Mouse (Mus musculus) forebrain, embryonic 16.5 days (tissue): Measurements from ENCODE around the gene Apol10a. TPM values are rescaled to one million over a fixed set of nuclear protein-coding genes. Genes with fewer than 3 reads are reported as not detected.
"Not testable (repeated sequence)": the region's sequence is repeated elsewhere in the genome, so short reads cannot be mapped to it uniquely, and the experiment has no call there.

ENCODE experiments used
- ATAC-seq: fragments of 200-750 bp; cut with Nextera tagmentation; 2 replicates; pipeline ENCODE4 v1.8.0; 2017; ENCODE audit warnings: mild to moderate bottlenecking, moderate library complexity
- H3K27ac ChIP-seq: fragments of 300-500 bp; sonication (generic); 2 replicates; pipeline ENCODE4 v1.5.1; 2014; ENCODE audit warnings: low read length, control low read depth
- H3K27me3 ChIP-seq: fragments of 300-500 bp; sonication (generic); replicated peaks from 2 replicates; pipeline ENCODE4 v1.6.1; 2014; ENCODE audit warnings: low read length; ENCODE audit not compliant: control insufficient read depth, insufficient read depth
- H3K36me3 ChIP-seq: fragments of 300-500 bp; sonication (generic); 2 replicates; pipeline ENCODE4 v1.6.1; 2014; ENCODE audit not compliant: control insufficient read depth, insufficient read depth
- H3K4me1 ChIP-seq: fragments of 300-500 bp; sonication (generic); replicated peaks from 2 replicates; pipeline ENCODE4 v1.6.1; 2014; ENCODE audit warnings: low read length; ENCODE audit not compliant: control insufficient read depth, insufficient read depth
- H3K4me2 ChIP-seq: fragments of 300-500 bp; sonication (generic); 2 replicates; pipeline ENCODE4 v1.6.1; 2014; ENCODE audit warnings: mild to moderate bottlenecking, low read length, control low read depth
- H3K4me3 ChIP-seq: fragments of 300-500 bp; sonication (generic); replicated peaks from 2 replicates; pipeline ENCODE4 v1.5.1; 2014; ENCODE audit warnings: mild to moderate bottlenecking, low read length, control low read depth
- H3K9ac ChIP-seq: fragments of 300-500 bp; sonication (generic); replicated peaks from 2 replicates; pipeline ENCODE4 v1.6.1; 2014; ENCODE audit warnings: low read depth, low read length, control low read depth
- H3K9me3 ChIP-seq: fragments of 300-500 bp; sonication (generic); 2 replicates; pipeline ENCODE4 v1.6.1; 2016; ENCODE audit warnings: low read length; ENCODE audit not compliant: control insufficient read depth
- WGBS: fragments of 180-500 bp; shearing (Covaris S2); extraction: QIAGEN DNeasy Blood & Tissue Kit; methylation state at CpG from one replicate; pipeline ENCODE4 v1.1.7; 2014; 5-methylcytosine and 5-hydroxymethylcytosine counted together
- polyA plus RNA-seq: library from polyadenylated mRNA; unstranded; fragments of >200 nt; fragmentation: Nextera tagmentation; extraction: Ambion mirVana; gene quantifications from 2 replicates; pipeline ENCODE4 v1.2.1, GENCODE M21; 2015

Apol10a gene
- polyA plus RNA-seq, result not detected in 2 replicates

DNA sequence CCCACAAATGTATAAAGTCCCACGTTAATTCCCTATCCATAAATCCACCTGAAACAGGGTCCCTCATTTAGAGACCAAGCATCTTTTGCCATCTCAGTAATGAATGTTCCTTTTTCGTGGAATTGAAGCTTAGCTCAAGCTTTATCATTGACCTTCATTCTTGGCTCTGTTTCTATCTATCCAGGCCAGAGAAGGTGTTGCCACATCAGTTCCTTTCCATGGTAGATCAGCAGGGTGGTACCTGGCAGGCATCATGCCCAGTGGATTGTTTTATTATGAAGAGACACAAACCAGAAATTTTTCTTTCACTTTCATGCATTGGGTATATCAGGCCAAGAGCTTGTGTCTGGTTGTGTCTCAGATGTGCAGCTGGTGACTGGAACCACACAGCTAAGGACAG is at the start of gene Apol10a:
Gene Apol10a (plus strand): TSS at position 355 of the 400 bp plus-strand sequence.
- ATAC-seq, result not testable (repeated sequence)
- 70% methylated on average over 2 of the region's 2 CpGs for WGBS

GRCm38 (mm10) chr15:77428690-77429448 is 48.0 kb upstream of the Apol10a start:
- not testable (repeated sequence) for H3K36me3 ChIP-seq, H3K27ac ChIP-seq, H3K4me2 ChIP-seq, H3K9ac ChIP-seq, H3K4me1 ChIP-seq, H3K4me3 ChIP-seq, H3K27me3 ChIP-seq, H3K9me3 ChIP-seq, ATAC-seq
- WGBS, result 54% methylated on average over 8 of the region's 10 CpGs

More for the DNA sequence above, at the start of gene Apol10a:
- not testable (repeated sequence) for H3K4me2 ChIP-seq, H3K27me3 ChIP-seq, H3K27ac ChIP-seq, H3K4me3 ChIP-seq, H3K9me3 ChIP-seq, H3K36me3 ChIP-seq, H3K9ac ChIP-seq, H3K4me1 ChIP-seq

GRCm38 (mm10) chr15:77444746-77445145 is 32.1 kb upstream of the Apol10a start:
- H3K9me3 ChIP-seq, H3K27me3 ChIP-seq, H3K9ac ChIP-seq, ATAC-seq, H3K4me1 ChIP-seq, H3K4me3 ChIP-seq, H3K27ac ChIP-seq, H3K4me2 ChIP-seq, H3K36me3 ChIP-seq: not testable (repeated sequence)
- WGBS, result 57% methylated on average over 8 of the region's 8 CpGs

- H3K4me1 ChIP-seq, H3K27ac ChIP-seq, H3K4me3 ChIP-seq, H3K36me3 ChIP-seq, H3K9ac ChIP-seq, H3K9me3 ChIP-seq, H3K4me2 ChIP-seq, H3K27me3 ChIP-seq, ATAC-seq: not testable (repeated sequence)
- WGBS, result 90% methylated on average over 1 of the region's 1 CpGs
These were observed 31.2 kb upstream of the Apol10a start for GRCm38 (mm10) chr15:77445668-77446067.

DNA sequence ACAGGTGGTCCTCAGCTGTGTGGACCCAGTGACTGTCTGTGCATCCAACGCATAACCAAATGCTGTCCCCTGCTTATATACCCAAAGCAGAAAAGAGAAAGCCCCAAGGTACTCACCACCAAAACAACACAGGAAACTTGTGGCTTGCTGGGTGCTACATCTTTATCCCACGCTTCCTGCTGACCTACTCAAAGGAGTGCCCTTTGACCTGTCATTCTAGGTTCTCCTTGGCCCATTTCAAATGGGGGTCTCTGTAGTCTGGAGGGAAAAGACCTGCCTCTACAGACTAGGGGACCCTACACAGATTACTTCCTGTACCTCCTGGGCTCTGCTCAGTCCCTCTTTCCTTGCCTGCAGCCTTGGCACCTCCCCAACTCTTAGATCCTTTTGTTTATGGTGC is 29.5 kb upstream of the Apol10a start, which contains the start of gene Apol7b:
Gene Apol7b (minus strand): TSS at position 101 of the 400 bp plus-strand sequence.
- H3K9ac ChIP-seq, H3K4me2 ChIP-seq, H3K4me3 ChIP-seq, ATAC-seq, H3K27ac ChIP-seq, H3K9me3 ChIP-seq, H3K4me1 ChIP-seq, H3K36me3 ChIP-seq, H3K27me3 ChIP-seq: not testable (repeated sequence)
- 94% methylated on average over 2 of the region's 2 CpGs for WGBS

DNA sequence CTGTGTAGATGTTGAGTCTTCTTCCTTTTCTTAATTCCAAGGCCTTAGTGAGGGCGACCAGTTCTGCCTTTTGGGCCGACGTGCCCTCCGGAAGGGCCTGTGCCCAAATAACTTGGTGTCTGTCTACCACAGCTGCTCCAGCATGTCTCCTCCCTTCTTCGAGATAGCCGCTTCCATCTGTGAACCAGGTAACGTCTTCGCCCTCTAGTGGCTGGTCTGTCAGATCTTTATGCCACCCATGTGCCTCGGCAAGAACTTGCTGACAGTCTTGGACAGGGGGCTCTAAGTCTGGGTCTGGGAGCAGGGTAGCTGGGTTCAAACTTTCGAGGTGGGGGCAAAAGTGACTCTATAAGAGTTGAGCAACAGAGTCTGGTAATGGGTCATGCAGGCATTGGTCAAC is 26.9 kb upstream of the Apol10a start:
- not testable (repeated sequence) for H3K4me1 ChIP-seq, ATAC-seq, H3K9me3 ChIP-seq, H3K4me2 ChIP-seq, H3K4me3 ChIP-seq, H3K9ac ChIP-seq, H3K27me3 ChIP-seq, H3K27ac ChIP-seq, H3K36me3 ChIP-seq
- 62% methylated on average over 10 of the region's 10 CpGs for WGBS

- H3K27me3 ChIP-seq, H3K9me3 ChIP-seq, H3K4me2 ChIP-seq, H3K4me3 ChIP-seq, H3K4me1 ChIP-seq, H3K36me3 ChIP-seq, H3K9ac ChIP-seq, H3K27ac ChIP-seq, ATAC-seq: not testable (repeated sequence)
- 84% methylated on average over 7 of the region's 7 CpGs for WGBS
These were observed 2.0 kb upstream of the Apol10a start for GRCm38 (mm10) chr15:77474699-77475390.

- Histone ChIP-seq H3K27me3 (no peaks in the 10 kb centered on the region), H3K9ac (no peak overlapping the region), H3K4me2 (no peak overlapping the region), H3K27ac (no peak overlapping the region), H3K4me1 (no peaks in the 10 kb centered on the region), H3K4me3 (no peak overlapping the region), H3K9me3 (no peaks in the 10 kb centered on the region), H3K36me3 (no peaks in the 10 kb centered on the region)
- ATAC-seq, result no peak
- WGBS, result 77% methylated on average over 4 of the region's 4 CpGs
These were observed 5.4 kb downstream of the Apol10a start for GRCm38 (mm10) chr15:77482140-77482794.

DNA sequence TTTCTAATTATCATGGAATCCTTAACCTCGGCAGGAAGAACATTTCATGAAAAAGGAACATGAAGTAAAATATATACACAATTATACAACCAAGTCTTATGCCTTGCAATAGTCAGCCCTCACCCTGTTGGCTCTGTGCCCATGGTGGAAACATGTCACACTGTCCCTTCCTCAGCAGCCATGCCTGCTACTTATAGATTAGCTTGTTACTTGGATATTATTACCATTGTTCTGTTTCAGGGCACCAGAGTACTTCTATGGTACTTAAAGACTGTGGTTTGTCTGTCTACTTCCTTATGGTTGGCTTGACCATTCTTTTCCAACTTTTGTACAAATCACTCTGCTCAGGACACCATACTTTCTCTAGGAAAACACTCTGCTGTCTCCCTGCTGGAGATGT is 16.3 kb downstream of the Apol10a start:
- WGBS, result no CpG with 5 or more reads among the region's 1 CpGs

More for the DNA sequence above, 16.3 kb downstream of the Apol10a start:
- H3K4me3 ChIP-seq, H3K36me3 ChIP-seq, H3K27me3 ChIP-seq, H3K9ac ChIP-seq, ATAC-seq, H3K27ac ChIP-seq, H3K4me2 ChIP-seq, H3K9me3 ChIP-seq, H3K4me1 ChIP-seq: not testable (repeated sequence)
